Mouse (Mus musculus) forebrain, postnatal 0 days (tissue): ENCODE data around the gene Ndufa4l2. TPM values are rescaled to one million over a fixed set of nuclear protein-coding genes. Genes with fewer than 3 reads are reported as not detected.

Experiments
- ATAC-seq: fragments of 200-750 bp; cut with Nextera tagmentation; 2 replicates; pipeline ENCODE4 v1.8.0; 2017; ENCODE audit warnings: mild to moderate bottlenecking, moderate library complexity
- DNase-seq: peaks from one replicate; pipeline ENCODE4 v3.0.0-alpha.2; 2015
- H3K27ac ChIP-seq: fragments of 300-500 bp; sonication (generic); 2 replicates; pipeline ENCODE4 v1.5.1; 2014; ENCODE audit warnings: low read depth, mild to moderate bottlenecking, antibody characterized with exemption, low read length, moderate library complexity, mixed read lengths
- H3K27me3 ChIP-seq: fragments of 300-500 bp; sonication (generic); 2 replicates; pipeline ENCODE4 v1.6.1; 2014; ENCODE audit warnings: mild to moderate bottlenecking, low read length, mixed read lengths; ENCODE audit not compliant: insufficient read depth
- H3K36me3 ChIP-seq: fragments of 300-500 bp; sonication (generic); 2 replicates; pipeline ENCODE4 v1.6.1; 2014; ENCODE audit warnings: mild to moderate bottlenecking, moderate library complexity; ENCODE audit not compliant: insufficient read depth
- H3K4me1 ChIP-seq: fragments of 300-500 bp; sonication (generic); 2 replicates; pipeline ENCODE4 v1.6.1; 2014; ENCODE audit warnings: antibody characterized with exemption; ENCODE audit not compliant: insufficient read depth
- H3K4me2 ChIP-seq: fragments of 300-500 bp; sonication (generic); 2 replicates; pipeline ENCODE4 v1.6.1; 2014; ENCODE audit warnings: low read depth, mild to moderate bottlenecking, moderate library complexity
- H3K4me3 ChIP-seq: fragments of 300-500 bp; sonication (generic); 2 replicates; pipeline ENCODE4 v1.5.1; 2014; ENCODE audit warnings: low read depth, low read length, mixed read lengths
- H3K9ac ChIP-seq: fragments of 300-500 bp; sonication (generic); 2 replicates; pipeline ENCODE4 v1.6.1; 2014; ENCODE audit warnings: mild to moderate bottlenecking
- H3K9me3 ChIP-seq: fragments of 300-500 bp; sonication (generic); 2 replicates; pipeline ENCODE4 v1.6.1; 2016; ENCODE audit warnings: low read length
- CTCF ChIP-seq: sonication (generic); IDR thresholded peaks from 2 replicates; pipeline ENCODE4 v1.5.1; 2016; ENCODE audit warnings: antibody characterized with exemption, control low read depth, low read depth
- WGBS: fragments of 180-500 bp; shearing (Covaris S2); extraction: QIAGEN DNeasy Blood & Tissue Kit; methylation state at CpG from one replicate; pipeline ENCODE4 v1.1.7; 2014; 5-methylcytosine and 5-hydroxymethylcytosine counted together
- polyA plus RNA-seq: library from polyadenylated mRNA; unstranded; fragments of >200 nt; fragmentation: Nextera tagmentation; extraction: Ambion mirVana; gene quantifications from 2 replicates; pipeline ENCODE4 v1.2.1, GENCODE M21; 2015
- total RNA-seq: library from RNA; depleted of rRNA; stranded (reverse); fragments of >200 nt; gene quantifications from 2 replicates; pipeline ENCODE4 v1.2.3, GENCODE M21; 2014; rRNA removed

Gene Ndufa4l2
- total RNA-seq (4.9 and 15.5 TPM in 2 replicates), polyA plus RNA-seq (15.2 and 15.5 TPM in 2 replicates)

DNA sequence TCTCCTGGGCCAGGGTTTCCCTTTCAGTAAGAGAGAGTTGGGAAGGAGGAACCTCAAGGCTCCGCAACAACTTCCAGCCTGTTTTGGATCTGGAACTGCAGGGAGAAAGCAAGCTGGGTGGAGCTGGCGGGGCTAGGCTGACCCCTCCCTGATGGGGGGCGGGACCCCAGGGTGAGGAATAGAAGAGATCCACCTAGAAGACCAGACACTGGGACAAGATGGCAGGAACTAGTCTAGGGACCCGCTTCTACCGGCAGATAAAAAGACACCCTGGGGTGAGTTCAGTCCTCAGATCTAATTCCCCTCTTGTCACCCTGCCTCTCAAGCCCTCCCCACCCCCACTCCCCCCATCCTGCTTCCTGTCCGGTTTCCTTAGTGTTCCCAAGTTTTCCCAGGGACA lies at the start of gene Ndufa4l2:
TSS of gene Ndufa4l2 (plus strand) at position 204 of the 400 bp plus-strand sequence.
- no peak for ATAC-seq
- H3K27ac ChIP-seq: no peak within 1 kb of the TSS
- H3K9ac ChIP-seq: 0 out of 2 replicates have a peak within 1 kb of the TSS, but pooled peaks have one; percentile 68
- H3K36me3 ChIP-seq: peaks cover 9% of the 10 kb centered on the region
- TF ChIP-seq CTCF: no peak
- WGBS: 21% methylated on average over 6 of the region's 6 CpGs
- peaks cover 29% of the 10 kb centered on the region for H3K4me1 ChIP-seq
- H3K4me2 ChIP-seq: peak within 1 kb of the TSS; percentile 83
- 0 out of 2 replicates have a peak, but pooled peaks cover 10% of the 10 kb centered on the region for H3K27me3 ChIP-seq
- no peak within 1 kb of the TSS for H3K4me3 ChIP-seq
- no peaks in the 10 kb centered on the region for H3K9me3 ChIP-seq
- DNase-seq: no peak

DNA sequence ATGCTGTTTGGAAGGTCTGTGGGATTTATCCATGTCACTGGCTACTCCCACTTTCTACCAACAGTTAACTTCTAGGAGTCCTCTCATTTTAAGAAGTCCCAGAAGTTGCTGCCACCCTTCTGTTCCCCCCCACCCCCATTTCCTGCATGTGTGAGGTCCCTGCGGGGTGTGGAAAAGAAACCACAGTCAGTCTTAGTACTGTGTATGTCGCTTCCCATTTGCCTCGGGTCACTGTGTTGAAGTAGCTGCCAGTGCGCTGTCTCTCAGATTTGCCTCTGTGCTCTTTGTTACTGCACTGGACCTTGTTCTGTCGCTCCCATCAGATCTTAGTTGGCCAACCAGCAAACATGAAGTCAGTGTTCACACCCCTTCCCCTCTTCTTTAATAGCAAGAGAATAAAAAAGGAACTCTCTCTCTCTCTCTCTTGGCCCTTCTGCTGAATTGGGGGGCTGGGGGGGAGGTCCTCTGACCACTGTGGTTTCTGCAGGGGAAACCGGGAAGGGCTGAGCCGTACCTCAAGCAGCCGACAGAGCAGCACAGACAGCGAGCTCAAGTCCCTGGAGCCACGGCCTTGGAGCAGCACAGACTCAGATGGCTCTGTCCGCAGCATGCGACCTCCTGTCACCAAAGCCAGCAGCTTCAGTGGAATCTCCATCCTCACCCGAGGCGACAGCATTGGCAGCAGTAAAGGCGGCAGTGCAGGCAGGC lies 43.3 kb upstream of the Ndufa4l2 start:
- Histone ChIP-seq H3K27ac (no peak overlapping the region), H3K4me1 (no peaks in the 10 kb centered on the region), H3K27me3 (no peaks in the 10 kb centered on the region), H3K9ac (no peak overlapping the region), H3K36me3 (peaks cover 37% of the 10 kb centered on the region), H3K4me3 (no peak overlapping the region), H3K4me2 (no peak overlapping the region), H3K9me3 (no peaks in the 10 kb centered on the region)
- no peak for DNase-seq
- WGBS: 82% methylated on average over 15 of the region's 15 CpGs
- no peak for ATAC-seq
- no peak for TF ChIP-seq CTCF

DNA sequence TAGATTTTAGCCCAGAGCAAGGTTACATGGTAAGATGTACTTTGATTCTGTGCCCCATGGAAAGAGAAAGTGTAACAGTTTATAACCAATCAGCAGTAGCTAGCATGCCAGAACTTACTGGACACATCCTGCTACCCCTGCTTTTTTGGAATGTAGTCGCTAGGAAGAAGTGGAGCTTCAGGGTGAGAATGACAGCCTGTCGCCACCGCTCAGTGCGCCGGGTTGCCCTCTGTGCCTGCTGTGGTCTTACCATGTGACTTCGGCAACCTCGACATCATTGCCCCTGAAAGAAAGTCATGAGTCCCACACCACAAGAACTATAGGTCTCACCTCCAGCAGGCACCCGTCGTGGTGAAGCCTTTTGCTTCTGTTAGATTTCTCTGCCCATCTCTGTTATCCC lies 42.0 kb upstream of the Ndufa4l2 start:
- Histone ChIP-seq H3K36me3 (peaks cover 48% of the 10 kb centered on the region), H3K4me1 (no peaks in the 10 kb centered on the region), H3K9ac (no peak overlapping the region)

DNA sequence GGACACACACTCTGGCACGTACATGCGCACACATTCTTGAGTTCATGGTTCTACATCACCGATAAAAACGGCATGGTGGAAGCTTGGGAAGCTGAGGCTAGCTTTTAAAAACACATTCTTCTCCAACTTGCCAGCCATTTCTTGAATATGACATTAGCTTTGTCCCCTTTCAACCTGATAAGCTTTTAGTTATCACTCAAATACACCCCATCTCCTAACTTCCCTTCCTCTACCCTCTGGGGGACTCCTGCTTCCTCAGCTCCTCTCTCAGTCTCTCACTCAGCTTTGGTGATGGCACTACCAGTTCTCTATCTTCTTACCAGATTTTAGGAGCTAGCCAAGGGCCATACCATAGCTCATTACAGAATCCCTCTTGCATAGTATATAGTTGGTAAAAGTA lies 39.6 kb upstream of the Ndufa4l2 start:
- Histone ChIP-seq H3K4me3 (no peak overlapping the region), H3K9ac (no peak overlapping the region), H3K27ac (no peak overlapping the region), H3K9me3 (no peaks in the 10 kb centered on the region), H3K4me2 (no peak overlapping the region), H3K36me3 (peaks cover 48% of the 10 kb centered on the region), H3K27me3 (no peaks in the 10 kb centered on the region), H3K4me1 (no peaks in the 10 kb centered on the region)
- TF ChIP-seq CTCF: no peak
- 96% methylated on average over 4 of the region's 4 CpGs for WGBS
- ATAC-seq (no peak), DNase-seq (no peak)

More for the DNA sequence above, 42.0 kb upstream of the Ndufa4l2 start:
- Histone ChIP-seq H3K27ac (no peak overlapping the region), H3K4me3 (no peak overlapping the region), H3K4me2 (no peak overlapping the region), H3K27me3 (no peaks in the 10 kb centered on the region), H3K9me3 (no peaks in the 10 kb centered on the region)
- ATAC-seq: no peak
- DNase-seq: no peak
- TF ChIP-seq CTCF: no peak
- 87% methylated on average over 9 of the region's 9 CpGs for WGBS

DNA sequence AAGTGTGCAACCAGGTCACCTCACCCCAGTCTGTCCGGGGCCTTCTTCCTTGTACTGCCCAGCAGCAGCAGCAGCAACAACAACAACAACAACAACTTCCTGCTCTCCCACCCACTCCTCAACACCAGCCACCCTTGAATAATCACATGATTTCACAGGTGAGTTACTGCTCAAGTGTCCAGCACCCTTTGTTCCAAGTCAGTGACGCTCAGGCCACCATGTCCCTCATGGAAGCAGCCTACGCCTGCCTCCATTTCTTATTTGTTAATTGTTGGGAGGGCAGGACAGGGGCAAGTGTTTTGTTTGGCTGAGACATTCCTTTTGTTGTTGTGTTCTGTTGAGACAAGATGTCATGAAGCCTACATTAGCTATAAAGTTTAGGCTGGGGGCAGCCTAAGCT lies 38.2 kb upstream of the Ndufa4l2 start:
- Histone ChIP-seq H3K27ac (no peak overlapping the region), H3K36me3 (peaks cover 57% of the 10 kb centered on the region), H3K27me3 (no peaks in the 10 kb centered on the region), H3K9ac (no peak overlapping the region), H3K4me2 (no peak overlapping the region), H3K4me3 (no peak overlapping the region), H3K9me3 (no peaks in the 10 kb centered on the region), H3K4me1 (no peaks in the 10 kb centered on the region)
- DNase-seq: no peak
- ATAC-seq: no peak
- TF ChIP-seq CTCF: no peak
- 80% methylated on average over 3 of the region's 3 CpGs for WGBS

DNA sequence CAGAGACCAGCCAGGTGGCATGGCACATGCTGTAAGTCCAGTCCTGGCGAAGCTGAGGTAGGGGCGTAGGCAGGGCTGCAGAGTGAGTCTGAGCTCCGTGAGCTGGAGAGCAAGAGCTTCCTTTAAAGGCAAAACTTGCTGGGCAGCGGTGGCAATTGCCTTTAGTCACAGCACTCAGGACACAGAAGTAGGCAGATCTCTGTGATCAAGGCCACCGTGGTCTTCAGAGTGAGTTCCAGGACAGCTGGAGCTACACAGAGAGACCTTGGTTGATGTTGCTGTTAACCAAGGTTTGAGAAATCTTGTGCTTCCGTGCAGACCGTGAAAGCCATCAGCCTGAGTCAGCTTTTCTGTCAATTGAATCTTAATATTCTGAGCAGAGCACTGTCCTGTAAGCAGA lies 37.5 kb upstream of the Ndufa4l2 start:
- Histone ChIP-seq H3K9ac (no peak overlapping the region), H3K9me3 (no peaks in the 10 kb centered on the region), H3K36me3 (peaks cover 56% of the 10 kb centered on the region), H3K4me2 (no peak overlapping the region), H3K4me1 (no peaks in the 10 kb centered on the region), H3K4me3 (no peak overlapping the region), H3K27me3 (no peaks in the 10 kb centered on the region), H3K27ac (no peak overlapping the region)
- DNase-seq (no peak), ATAC-seq (no peak)
- no peak for TF ChIP-seq CTCF
- WGBS: 92% methylated on average over 7 of the region's 7 CpGs

DNA sequence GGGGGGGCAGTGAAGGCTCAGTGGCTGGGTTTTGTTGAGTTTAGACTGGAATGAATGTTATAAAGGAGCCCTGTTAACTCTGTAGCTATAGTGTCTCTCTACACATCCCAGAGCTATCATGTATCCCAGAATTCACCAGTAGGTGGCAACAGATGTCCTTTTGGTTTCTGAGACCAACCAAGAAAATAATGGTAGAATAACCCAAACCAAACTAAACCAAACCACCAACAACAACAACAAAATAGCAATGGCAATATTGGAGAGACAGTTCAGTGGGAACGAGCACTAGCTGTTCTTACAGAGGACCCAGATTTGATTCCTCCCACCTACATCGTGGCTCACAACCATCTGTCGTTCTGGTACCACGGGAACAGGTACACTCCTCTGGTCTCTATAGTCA lies 35.6 kb upstream of the Ndufa4l2 start:
- no peaks in the 10 kb centered on the region for H3K9me3 ChIP-seq
- 95% methylated on average over 4 of the region's 4 CpGs for WGBS
- ATAC-seq (peak; percentile 51; the same call in 1 of the 2 replicates), DNase-seq (peak; percentile 67)
- no peak overlapping the region for H3K4me2 ChIP-seq
- peak; percentile 73 for TF ChIP-seq CTCF
- no peaks in the 10 kb centered on the region for H3K4me1 ChIP-seq
- peaks cover 56% of the 10 kb centered on the region for H3K36me3 ChIP-seq
- H3K9ac ChIP-seq: no peak overlapping the region
- H3K27ac ChIP-seq: no peak overlapping the region
- no peaks in the 10 kb centered on the region for H3K27me3 ChIP-seq
- no peak overlapping the region for H3K4me3 ChIP-seq
